Mouse (Mus musculus): ENCODE results near the gene Mecp2.
"Not testable (repeated sequence)": the region's sequence is repeated elsewhere in the genome, so short reads cannot be mapped to it uniquely, and the experiment has no call there.

Mecp2 gene

DNA sequence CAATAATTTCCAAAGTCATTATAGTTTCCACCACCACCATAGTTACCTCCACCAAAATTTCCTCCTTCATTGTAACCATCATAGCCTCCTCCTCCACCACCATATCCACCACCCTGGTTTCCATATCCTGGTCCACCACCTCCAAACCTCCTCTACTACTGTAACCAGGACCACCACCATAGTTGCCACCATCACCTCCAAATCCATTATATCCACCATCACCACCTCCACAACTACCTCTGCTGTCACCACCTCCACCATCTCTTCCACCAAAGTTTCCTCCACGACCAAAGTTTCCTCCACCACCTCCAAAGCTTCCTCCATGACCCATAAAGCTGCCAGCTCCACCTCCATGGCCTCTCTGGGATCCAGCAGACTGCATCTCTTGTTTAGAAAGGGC is at the start of gene Mecp2:
Gene Mecp2 (minus strand): TSS at position 101 of the 400 bp plus-strand sequence.
- DNase-seq (ENCODE audit: low spot score) = not testable (repeated sequence)

DNA sequence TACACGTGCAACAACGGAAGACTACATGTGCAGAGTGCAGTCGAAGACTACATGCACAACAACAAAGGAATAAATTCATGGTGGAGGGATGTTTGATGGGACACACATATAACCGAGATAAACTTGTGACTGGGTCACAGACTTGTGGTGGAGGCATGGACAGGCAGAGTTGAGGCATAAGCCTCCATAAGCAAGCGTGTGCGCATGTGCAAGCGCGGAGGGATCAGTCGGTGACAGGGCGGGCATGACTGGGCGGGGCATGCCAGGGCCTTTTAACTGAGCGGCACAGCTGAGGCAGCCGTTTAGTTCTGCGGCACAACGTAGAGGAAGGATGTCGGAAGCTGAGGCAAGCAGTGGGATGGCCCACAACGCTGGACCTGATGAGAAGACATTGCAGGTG is 41.8 kb upstream of the Mecp2 start, which contains the start of gene Tktl1:
Gene Tktl1 (plus strand): TSS at position 301 of the 400 bp plus-strand sequence.
- no peak for DNase-seq (ENCODE audit: low spot score)

DNA sequence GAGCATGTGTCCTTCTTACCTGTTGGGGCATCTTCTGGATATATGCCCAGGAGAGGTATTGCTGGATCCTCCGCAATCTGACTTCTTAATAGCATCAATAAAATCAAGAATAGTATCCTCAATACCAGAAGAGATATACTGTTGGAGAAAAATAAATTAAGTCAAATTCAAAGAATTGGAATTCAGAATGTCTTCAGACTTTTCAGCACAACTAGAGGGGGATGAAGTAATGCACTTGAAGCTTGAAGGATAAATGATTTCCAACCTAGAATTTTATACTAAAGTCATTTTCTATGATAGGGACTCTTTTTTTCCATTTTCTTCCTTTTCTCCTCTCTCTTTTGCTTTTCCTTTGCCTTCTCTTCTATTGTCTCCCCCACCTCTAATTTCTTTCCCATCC is 32.6 kb upstream of the Mecp2 start, which contains the start of gene Tex28:
Gene Tex28 (minus strand): TSS at position 101 of the 400 bp plus-strand sequence.
- DNase-seq (ENCODE audit: low spot score) = no peak

DNA sequence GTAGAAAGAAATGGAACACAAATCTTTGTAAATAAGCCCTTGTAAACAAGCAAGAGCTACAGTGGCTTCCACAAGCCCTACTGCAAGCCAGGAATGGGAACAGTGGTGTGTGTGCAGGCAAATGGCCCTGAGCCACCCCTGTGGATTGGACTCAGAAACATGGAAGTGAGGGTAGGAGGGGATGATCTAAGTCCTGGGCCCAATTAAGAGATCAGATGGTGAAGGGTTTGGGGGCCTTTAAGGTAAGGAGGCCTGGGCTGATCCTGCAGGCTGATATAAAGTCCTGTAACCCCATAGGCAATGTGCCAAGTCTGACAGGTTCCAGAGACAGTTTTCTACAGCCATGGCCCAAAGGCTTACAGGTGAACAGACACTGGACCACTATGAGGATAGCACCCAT is 8.0 kb downstream of the Mecp2 start, which contains the start of gene Opn1mw:
Gene Opn1mw (plus strand): TSS at position 301 of the 400 bp plus-strand sequence.
- DNase-seq (ENCODE audit: low spot score) = no peak

DNA sequence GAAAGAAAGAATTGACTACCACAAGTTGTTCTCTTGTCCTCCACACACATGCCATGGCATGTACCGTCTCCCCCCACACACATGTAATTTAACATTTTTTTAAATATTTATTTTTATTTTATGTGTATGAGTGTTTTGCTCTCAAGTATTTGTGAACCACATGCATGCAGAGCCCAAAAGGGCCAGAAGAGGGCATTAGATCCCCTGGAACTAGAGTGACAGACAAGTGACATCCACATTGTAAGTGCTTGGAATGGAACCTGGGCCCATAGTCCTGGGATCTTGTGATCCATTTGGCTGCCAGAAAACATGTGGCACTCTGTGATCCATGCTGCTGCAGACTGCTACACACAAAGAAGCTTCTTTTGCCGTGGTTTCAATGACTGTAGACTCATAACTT is 10.2 kb downstream of the Mecp2 start:
- DNase-seq (ENCODE audit: low spot score) = no peak

DNA sequence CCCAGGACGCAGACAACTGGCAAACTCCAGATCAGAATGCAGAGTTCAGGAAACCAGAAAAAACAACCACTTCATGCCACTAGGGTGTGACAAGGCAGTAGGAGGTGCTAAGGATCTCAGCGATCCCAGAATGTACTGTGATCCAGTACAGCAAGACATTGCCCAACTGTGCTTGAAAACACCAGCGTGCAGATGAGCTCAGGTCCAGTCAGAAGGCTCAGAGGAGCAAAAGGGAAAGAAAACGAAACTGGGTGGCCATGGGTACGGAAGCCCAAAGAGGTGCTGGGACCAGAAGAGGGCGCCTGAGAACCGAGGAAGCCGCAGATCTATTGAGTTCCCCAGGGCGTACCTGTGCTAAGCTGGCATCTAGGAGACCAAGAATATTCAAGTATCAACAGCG is 19.7 kb downstream of the Mecp2 start:
- no peak for DNase-seq (ENCODE audit: low spot score)

DNA sequence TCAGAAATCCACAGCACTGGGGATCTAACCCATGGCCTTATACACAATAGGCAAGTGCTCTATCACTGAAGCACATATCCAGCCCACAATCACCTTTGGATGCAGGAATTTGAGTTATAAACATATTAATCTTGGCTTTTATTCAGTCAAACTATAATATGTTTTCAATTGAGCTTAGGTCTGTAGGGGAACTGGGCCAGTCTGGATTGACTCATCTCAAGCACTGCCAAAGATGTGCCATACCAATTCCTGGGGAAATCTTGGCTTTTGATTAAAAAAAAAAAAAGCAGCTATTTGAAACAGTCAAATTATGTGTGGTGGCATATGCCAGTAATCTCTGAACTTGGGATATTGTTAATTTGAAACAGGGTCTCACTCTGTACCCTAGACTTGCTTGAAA is 21.1 kb downstream of the Mecp2 start:
- DNase-seq (ENCODE audit: low spot score) = no peak

DNA sequence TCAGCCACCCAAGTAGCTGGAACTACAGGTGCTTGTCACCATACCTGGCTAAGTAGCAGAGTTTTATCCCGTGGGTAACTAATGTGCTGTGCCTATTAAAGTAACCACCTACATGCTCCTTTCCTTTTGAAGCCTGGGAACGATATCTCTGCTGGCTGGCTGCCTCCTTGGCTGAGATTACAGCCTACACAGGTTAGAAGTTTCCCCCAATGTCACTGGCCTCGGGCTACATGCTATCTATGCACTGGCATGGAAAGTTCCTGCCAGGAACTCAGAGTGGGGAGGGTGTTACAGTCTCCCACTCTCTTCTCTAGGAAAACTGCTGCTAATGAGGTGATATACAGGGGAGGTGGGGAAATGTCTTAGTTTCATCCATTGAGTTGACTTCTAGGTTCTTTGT is 26.4 kb downstream of the Mecp2 start:
- DNase-seq (ENCODE audit: low spot score) = no peak

DNA sequence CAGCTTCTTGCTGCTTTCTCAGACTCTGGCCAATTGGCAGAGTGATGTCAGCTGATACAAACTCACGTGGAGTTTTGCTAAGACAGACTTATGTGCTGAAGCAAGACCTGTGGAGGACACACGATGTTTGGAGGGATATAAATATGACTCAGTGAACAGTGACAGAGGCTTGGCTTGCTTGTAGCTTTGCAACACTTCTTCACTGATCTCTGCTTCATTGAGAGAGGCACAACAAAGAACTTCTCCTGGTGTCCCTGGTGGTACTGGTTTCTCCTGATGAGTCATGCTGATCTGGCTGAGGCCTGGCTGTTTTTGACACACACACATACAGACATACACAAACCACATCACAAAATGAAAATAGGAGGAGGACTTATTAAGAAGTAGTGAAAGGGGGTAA is 29.2 kb downstream of the Mecp2 start:
- no peak for DNase-seq (ENCODE audit: low spot score)

DNA sequence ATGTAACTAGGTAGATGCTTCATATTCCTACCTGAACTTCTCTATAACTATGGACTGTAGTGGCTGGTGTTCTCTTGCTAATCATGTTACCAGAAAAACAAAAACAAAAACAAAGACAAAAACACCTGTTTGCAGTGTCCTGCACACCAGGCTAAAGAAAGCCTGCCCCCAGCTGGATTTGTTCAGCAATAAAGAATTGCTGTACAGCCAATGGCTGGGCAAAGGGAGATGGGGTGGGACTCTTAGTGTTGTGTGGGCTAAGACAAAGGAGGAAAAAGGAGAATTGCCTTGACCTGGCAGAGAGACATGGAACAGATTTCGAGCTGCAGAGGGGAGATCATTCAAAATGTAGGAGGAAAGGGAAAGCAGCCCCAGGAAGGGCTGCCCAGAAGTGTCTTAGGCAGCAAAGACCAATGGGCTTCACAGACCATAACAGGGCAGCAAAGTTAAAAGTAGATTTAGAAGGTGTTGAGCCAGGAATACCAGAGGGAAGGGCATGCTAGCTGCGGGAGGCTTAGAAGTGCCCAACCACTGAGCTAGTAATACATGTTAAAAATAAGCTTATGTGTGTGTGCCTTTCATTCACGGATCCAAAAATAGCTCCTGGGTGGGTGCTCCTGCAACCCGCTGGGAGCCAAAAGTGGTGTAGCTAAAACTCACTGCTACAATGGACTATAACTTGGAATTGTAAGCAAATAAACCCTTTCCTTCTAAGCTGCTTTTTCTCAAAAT is 31.5 kb downstream of the Mecp2 start:
- DNase-seq (ENCODE audit: low spot score) = no peak

DNA sequence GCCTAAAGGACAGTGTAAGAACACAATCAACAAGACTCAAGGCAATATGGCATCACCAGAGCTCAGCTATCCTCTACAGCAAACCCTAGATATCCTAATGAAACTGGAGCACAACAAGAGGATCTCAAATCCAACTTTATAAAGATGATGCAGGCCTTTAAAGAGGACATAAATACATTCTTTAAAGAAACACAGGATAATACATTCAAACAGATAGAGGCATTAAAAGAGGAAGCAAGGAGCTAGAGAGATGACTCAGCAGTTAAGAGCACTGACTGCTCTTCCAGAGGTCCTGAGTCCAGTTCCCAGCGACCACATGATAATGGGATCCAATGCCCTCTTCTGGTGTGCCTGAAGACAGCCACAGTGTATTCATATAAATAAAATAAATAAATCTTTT is 40.0 kb downstream of the Mecp2 start:
- no peak for DNase-seq (ENCODE audit: low spot score)

DNA sequence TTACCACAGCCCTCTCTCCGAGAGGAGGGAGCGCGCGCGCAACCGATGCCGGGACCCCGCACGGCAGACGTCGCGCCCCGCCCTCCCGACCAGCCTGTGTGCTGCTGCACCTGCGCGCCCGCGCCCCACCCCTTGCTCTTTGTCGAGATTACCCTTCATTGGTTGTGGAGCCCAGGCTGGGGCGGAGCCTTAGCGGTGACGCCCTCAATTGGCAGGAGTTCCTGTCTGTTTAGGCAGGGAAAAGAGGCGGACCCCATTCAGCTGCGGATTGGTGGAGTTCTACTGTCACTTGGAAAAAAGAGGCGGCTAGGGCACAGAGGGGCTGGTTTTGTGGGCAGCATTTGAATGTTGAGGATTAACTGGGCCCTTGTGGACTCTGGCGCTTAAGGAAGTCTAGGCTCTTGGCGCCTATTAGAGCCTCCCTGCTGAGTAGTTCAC is 49.5 kb downstream of the Mecp2 start:
- DNase-seq (ENCODE audit: low spot score) = peak; percentile 82

DNA sequence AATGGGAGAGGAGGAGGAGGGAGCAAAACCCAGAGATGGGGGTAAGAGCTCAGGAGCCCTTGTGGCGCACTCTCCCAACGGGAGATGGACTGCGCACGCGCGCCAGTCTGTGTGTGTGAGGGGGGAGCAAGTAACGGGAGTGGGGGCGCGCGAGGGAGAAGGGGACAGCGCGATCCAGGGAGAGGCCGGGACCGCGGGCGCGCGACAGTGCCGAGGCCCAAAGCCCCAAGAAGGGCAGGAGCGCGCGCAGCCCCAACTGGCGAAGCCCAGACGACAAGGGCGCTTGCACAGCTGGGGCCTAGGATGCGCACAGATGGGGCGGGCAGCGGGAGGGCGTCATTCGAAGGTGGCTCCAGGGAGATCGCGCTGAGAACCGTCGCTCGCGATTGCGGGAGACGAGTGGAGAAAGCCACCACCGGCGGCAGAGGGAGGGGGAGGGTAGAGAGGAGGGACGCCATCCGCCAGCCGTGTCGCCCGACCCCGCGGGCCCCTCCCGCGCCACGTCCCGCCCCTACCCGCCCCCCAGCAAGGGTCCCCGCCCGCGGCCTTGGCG is 50.1 kb downstream of the Mecp2 start:
- peak; percentile 14 for DNase-seq (ENCODE audit: low spot score)

DNA sequence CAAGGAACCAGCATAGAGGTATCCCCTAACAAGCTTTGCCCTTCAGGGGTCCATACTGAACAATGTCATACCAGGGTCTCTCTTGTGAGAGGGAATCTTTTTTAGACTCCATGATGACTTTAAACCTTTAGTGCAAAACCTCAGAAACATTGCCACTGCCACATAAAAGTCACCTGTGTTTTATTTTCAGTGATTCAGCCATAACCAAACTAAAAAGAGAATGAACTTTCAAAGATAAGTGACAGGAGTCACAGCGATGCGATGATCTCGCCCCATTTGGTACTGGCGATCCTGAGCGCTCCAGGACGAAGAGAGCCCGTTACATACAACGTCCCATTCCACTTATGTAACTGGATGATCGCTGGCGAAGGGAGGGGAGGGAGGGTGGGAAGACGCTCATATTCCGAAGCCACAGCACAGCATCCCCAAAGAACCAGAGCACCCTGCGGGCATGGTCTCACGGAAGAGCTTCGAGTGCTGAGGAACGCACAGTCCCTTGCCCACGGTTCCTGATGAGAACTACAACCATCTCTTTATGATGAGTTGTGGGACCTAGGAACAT is 50.8 kb downstream of the Mecp2 start:
- DNase-seq (ENCODE audit: low spot score) = no peak

DNA sequence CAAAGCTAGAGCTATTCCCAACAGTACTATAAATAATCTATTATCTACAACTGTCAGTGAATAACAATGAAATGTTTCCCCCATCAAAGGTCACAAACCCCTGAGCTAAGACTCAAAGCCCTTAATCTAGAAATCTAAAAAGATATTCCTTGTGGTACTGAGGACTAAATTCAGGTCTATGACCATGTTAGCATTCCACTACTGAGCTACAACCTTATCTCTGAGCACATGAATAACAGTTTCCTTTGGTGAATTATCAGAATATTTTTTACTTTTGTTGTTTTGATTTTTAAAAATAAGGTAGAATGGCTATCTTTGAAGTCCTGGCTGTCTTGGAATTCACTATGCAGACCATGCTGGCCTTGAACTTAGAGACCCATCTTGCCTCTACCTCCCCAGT is 64.4 kb downstream of the Mecp2 start:
- no peak for DNase-seq (ENCODE audit: low spot score)

DNA sequence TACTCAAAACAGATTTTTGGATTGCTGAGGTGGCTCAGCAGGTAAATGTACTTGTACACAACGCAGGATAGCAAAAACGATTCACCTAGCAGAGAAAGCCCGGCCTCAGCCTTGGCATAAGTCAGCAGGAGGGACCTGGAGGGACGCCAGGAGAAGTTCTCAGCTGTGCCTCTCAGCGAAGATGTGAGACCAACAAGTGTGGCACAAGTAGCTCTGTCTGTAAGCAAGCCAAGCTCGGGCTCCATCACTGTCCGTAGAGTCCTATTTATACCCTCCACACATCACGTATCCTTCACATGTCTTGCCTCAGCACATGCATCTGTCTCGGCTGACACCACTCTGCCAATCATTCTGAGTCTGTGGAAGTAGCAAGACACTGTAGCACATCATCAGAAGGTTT is 67.3 kb downstream of the Mecp2 start:
- DNase-seq (ENCODE audit: low spot score) = no peak

DNA sequence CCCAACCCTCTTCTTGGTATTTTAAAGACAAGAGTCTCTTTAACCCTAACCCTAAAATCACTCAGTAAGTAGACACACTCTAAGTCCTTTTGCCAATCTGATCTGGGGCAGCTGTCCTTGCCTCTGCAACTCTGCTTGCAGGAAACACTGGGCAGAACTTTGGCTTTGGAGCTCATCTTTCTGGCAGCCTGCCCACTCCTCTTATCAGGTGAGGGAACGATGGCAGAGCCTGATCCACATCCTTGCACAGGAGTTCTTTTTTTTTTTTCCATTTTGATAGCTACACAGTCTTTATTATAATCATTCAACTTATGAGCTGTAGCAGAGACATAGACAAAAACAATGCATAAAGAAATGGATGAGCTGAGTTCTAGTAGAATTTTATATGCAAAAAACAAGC is 90.1 kb downstream of the Mecp2 start:
- no peak for DNase-seq (ENCODE audit: low spot score)

DNA sequence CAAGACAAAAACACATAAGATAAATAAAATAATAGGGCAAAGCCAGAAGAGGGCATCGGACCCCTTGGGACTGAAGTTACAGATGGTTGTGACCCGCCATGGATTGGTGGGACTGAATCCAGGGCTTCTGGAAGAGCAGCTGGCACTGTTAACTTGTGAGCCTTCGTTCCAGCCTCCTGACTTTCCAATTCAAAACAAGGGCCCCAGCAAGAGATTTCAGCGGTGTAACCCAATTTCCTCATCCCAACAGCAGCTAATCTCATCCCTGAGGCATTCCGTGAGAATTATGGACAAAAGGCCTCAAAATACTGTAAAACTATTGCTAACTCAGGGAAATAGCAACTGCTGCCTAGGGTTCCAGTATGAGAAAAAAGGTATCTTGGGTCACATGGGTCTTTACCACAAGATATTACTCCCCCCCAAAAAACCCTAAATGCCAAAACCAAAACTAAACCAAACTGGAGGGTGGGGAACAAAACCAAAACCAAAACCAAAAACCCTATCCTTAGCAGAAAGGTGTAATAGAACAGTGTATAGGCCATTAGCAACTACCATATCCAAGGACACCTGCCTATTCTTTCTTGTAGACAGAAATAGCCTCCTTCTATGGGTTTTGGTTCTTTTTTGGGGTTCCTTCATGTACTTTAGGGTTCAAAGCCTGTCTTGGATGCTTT is 97.3 kb downstream of the Mecp2 start:
- no peak for DNase-seq (ENCODE audit: low spot score)

DNA sequence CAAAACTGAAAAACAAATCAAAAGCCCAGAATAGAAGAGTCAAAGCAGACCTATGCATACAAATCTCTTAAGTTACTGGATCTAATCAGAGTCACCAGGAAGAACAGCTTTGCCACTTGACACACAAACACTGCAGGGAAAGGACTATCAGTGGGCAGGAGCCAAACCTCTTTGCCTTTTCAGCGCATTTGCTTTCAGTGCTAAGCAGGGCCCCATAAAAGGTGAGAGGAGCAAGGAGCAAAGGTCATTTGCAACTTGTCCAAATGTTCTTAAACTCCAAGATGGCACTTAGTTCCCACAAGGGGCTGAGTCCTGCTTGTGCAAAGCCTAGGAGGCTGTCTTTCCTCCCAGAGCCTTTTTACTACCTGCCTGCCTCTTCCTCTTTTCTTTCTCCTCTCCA is 105.2 kb downstream of the Mecp2 start:
- DNase-seq (ENCODE audit: low spot score) = no peak

DNA sequence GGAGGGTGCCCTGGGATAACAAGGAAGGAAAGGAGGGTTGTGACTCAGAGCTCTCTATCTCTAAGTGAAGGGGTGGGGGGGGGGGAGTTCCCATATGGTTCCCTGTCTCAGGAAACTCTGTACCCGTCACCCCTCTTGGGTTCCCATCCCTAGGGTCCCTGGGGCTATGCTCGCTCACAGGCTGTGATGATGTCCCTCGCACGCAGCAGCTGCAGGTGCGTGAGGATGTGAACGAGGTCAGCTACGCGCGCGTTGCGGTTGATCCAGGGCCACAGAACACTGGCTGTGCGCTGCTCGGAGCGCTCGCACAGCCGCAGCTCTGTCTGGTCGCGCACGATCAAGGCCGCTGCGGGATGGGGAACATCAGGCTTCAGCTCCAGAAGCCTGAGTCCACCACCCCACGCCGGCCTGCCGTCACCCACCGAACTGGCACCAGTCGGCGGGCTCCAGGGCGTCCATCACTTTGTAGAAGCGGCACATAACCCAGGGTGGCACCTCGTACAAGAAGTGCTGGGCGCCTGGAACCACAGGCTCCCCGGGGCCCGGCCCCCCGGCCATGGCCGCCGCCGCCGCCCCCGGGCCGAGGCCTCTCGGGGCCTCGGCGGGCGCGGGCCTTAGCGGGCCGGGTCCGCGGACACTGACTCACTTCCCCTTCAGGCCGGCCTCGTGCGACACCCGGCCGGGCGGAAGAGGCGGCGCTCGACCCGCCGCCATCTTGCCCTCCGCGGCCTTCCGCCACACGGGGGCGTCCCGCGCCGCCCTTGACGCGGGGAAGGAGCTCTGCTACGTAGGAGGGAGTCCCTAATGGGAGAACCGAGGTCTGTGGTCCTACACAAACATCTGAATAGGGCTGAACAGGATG is 111.7 kb downstream of the Mecp2 start, which contains the start of gene Irak1:
Gene Irak1 (minus strand): TSS at position 731 of the 862 bp plus-strand sequence.
- no peak for DNase-seq (ENCODE audit: low spot score)

DNA sequence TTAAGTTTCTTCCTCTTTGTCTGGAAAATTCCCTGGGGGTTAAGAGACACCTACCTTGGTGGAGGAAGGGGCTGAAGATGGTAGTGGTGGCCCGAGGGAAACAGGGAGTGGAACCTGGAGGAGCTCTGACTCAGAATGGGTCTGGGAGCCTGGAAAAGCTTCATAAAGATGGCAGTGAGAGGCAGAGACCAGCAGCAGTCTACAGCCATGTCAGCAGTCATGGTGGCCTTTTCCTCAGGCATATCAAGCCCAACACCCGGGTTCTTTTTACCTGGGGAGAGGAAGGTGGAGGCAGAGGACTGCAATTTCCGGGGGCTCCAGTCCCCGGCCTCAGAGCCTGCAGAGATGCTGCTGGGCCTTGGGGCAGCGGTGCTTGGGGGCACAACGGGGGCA is 112.4 kb downstream of the Mecp2 start:
- DNase-seq (ENCODE audit: low spot score) = no peak

DNA sequence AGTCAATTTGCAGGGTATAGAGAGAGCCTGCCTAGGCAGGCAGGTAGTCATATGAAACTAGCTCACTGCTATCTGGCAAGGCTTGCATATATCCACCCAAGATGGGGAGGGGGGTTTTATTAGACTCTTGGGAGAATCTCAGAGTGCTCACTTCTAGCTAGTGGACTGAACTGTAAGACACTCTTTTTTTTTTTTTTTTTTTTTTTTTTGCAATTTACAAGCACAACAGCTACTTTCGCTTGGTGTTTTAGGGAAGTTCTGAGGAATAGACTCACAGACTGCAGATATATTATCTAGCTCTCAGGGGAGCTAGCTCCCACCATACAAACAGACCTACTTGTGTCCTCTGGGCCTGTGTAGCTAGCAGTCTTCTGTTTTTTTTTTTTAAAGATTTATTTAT is 120.6 kb downstream of the Mecp2 start:
- DNase-seq (ENCODE audit: low spot score) = no peak
